Mouse (Mus musculus) cortical plate, adult 2 months (tissue): ENCODE measurements at regions not wholly inside any gene's neighbourhood (a gene's known extent, or its start where the extent isn't known, plus 50 kb on each side); places are given as distances from the start of the nearest gene placed in this dataset.

Experiments
- CTCF ChIP-seq: fragments of 200-500 bp; IDR thresholded peaks from 2 replicates; pipeline ENCODE4 v1.5.1; 2011; ENCODE audit warnings: mild to moderate bottlenecking, control low read depth, low read length; ENCODE audit not compliant: insufficient read depth; ENCODE audit errors: extremely low read depth
- POLR2A ChIP-seq: fragments of 200-500 bp; IDR thresholded peaks from 2 replicates; pipeline ENCODE4 v1.6.1; 2011; ENCODE audit warnings: mild to moderate bottlenecking, low read length, control low read depth; ENCODE audit not compliant: insufficient read depth; ENCODE audit errors: extremely low read depth

DNA sequence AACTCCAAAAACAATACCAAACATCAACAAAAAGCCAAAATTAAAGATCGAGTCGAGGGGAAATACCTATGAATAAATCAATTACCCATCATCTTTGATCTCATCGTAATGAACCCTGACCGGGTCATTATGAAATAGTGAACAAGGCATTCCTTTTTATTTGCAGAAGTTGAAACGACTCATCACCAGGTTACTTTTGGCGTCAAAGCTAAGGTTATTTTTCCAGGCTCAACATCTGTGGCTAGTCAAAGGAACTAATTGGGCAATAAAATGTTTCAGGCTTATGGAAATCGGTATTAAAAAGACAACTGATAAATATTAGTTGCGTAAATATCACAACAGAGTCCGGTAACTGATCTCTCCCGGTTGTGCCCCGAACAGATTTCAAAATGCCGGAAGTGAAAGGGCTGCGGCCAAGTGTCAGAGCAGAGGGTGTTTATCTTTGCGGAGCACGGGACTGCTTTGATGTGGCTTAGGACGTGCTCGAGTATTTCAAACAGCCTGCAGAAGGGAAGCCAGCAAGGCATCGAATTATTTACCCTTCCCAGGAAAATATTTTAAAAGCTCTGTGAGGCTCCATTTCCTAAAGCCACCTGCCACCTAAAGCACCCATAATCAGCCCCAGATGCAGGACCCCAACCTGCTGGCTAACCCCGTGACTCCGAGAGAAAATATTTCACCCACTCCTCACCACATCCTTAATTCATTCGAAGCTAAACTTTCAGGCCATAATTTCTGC is 168.3 kb upstream of the Arrdc4 start:
- TF ChIP-seq CTCF (no peak), POLR2A (no peak)
